Mouse (Mus musculus): ENCODE data around the gene Nlrp3.
A peak's percentile ranks its signal among the peaks of the same experiment; 100 is the strongest.

GRCm38 (mm10) chr11:59611646-59612045, 70.3 kb downstream of the Nlrp3 start:
- TF ChIP-seq CTCF (IDR thresholded peaks at IDR 0.05; ENCODE audit: control insufficient read depth, insufficient read depth, insufficient read length) (no peak), USF1 (IDR thresholded peaks at IDR 0.05; ENCODE audit: low read depth) (no peak), MAX (IDR thresholded peaks at IDR 0.05) (no peak), CEBPB (IDR thresholded peaks at IDR 0.05; ENCODE audit: low read depth) (peak; percentile 52), MYOD1 (IDR thresholded peaks at IDR 0.05; ENCODE audit: control insufficient read depth, insufficient read length, low read depth) (no peak)

Data from C2C12 (cell line).